In the genomic region with DNA sequence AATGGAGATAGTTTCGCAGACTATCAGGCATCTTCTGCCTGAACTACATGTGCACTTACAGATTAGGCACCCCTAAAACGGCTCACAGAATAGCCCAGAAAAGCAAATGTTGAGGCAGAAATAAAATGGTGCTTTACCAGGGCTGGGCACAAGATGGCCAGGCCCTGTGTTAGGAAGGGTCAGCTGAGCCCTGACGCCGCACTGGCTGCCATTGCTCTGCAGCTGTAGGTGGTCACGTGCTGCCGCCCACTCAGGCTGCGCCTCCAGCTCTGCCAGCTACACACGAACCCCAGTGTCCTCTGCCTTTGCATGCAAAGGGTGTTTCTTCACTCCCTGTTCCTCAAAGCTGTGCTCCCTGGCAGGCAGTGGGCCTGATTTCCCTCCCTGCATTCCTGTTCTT, we compare ENCODE assay signal across 11 mouse cellular contexts. TPM values are rescaled to one million over a fixed set of nuclear protein-coding genes. Genes with fewer than 3 reads are reported as not detected.
A peak's percentile ranks its signal among the peaks of the same experiment; 100 is the strongest.
DNase-seq lines count a peak whose midpoint lies in the region; ATAC-seq lines count a peak whose summit lies in the region.
"Had no signal": no experiment of that assay in that cellular context is flagged by ENCODE, and none has a peak within 500 bp of the region (broad histone marks: within the 10 kb centered on the region; RNA-seq: fewer than 3 reads in every experiment).

No protein-coding gene starts in this region.

- no peak overlapping the region for H3K9ac ChIP-seq in forebrain, embryonic 14.5 days (ENCODE audit: low read length)
- no peak overlapping the region for H3K9ac ChIP-seq in midbrain, embryonic 15.5 days
- H3K9ac ChIP-seq: embryonic facial prominence, embryonic 15.5 days; liver, embryonic 15.5 days had no signal

- no peaks in the 10 kb centered on the region; the same call in 1 of the 2 replicates for H3K4me1 ChIP-seq in forebrain, embryonic 14.5 days (ENCODE audit: control insufficient read depth, insufficient read depth, low read length)
- H3K4me1 ChIP-seq in midbrain, embryonic 15.5 days: peaks cover 27% of the 10 kb centered on the region
- H3K4me1 ChIP-seq: liver, embryonic 15.5 days had no signal

- 56% methylated on average over 8 of the region's 8 CpGs for WGBS in forebrain, embryonic 14.5 days
- 30% methylated on average over 8 of the region's 8 CpGs for WGBS in midbrain, embryonic 15.5 days

- no peak; the same call in 1 of the 2 replicates for ATAC-seq in forebrain, embryonic 14.5 days
- ATAC-seq in midbrain, embryonic 15.5 days (replicated peaks): peak; percentile 79

- H3K4me2 ChIP-seq in forebrain, embryonic 14.5 days (ENCODE audit: low read length): peak overlapping the region; percentile 74; the same call in 1 of the 2 replicates
- peak overlapping the region; percentile 72 for H3K4me2 ChIP-seq in midbrain, embryonic 15.5 days

- H3K27me3 ChIP-seq in forebrain, embryonic 14.5 days (replicated peaks; ENCODE audit: control insufficient read depth, insufficient read depth, low read length): peaks cover 21% of the 10 kb centered on the region
- H3K27me3 ChIP-seq in midbrain, embryonic 15.5 days (replicated peaks): no peaks in the 10 kb centered on the region

- H3K36me3 ChIP-seq in forebrain, embryonic 14.5 days (ENCODE audit: control insufficient read depth, insufficient read depth, low read length): no peaks in the 10 kb centered on the region
- no peaks in the 10 kb centered on the region for H3K36me3 ChIP-seq in midbrain, embryonic 15.5 days (replicated peaks)
- H3K36me3 ChIP-seq: embryonic facial prominence, embryonic 15.5 days; liver, embryonic 15.5 days had no signal

- 0 out of 2 replicates have a peak overlapping the region, but pooled peaks have one; percentile 93 for H3K27ac ChIP-seq in forebrain, embryonic 14.5 days (ENCODE audit: low read depth, low read length)
- H3K27ac ChIP-seq in midbrain, embryonic 15.5 days: peak overlapping the region; percentile 98
- H3K27ac ChIP-seq: embryonic facial prominence, embryonic 15.5 days; liver, embryonic 15.5 days had no signal

- peak overlapping the region; percentile 58; the same call in 1 of the 2 replicates for H3K4me3 ChIP-seq in forebrain, embryonic 14.5 days (ENCODE audit: low read depth, low read length)
- H3K4me3 ChIP-seq in midbrain, embryonic 15.5 days: peak overlapping the region; percentile 75
- H3K4me3 ChIP-seq: liver, embryonic 15.5 days had no signal

- DNase-seq in MN1 (ENCODE audit: low spot score): peak; percentile 65
- DNase-seq in forebrain, embryonic 14.5 days (ENCODE audit: low spot score): peak; percentile 25
- peak; percentile 44 to 54 for DNase-seq in layer of hippocampus, adult 8-10 months (ENCODE audit: low spot score in 2 of 2)
- no peak for DNase-seq in lung, postnatal 36 days
- DNase-seq in adrenal gland, adult 2 months: no peak
- DNase-seq in cerebellum, adult 9-10 months: no peak
- DNase-seq in lung, postnatal 14 days: no peak
- DNase-seq: adrenal gland, postnatal 10 days had no signal

- H3K9me3 ChIP-seq in forebrain, embryonic 14.5 days (replicated peaks; ENCODE audit: control insufficient read depth, low read length): no peaks in the 10 kb centered on the region
- no peaks in the 10 kb centered on the region for H3K9me3 ChIP-seq in midbrain, embryonic 15.5 days
- H3K9me3 ChIP-seq: embryonic facial prominence, embryonic 15.5 days; liver, embryonic 15.5 days had no signal

RNA-seq across cellular contexts. Expression of a gene that starts 0.9 kb away (rescaled TPM):
- polyA plus RNA-seq in forebrain, embryonic 14.5 days (2014; fragmentation: Nextera tagmentation; extraction: Ambion mirVana): 8.2 and 9.3 TPM in 2 replicates
- 10 to 100 TPM; 32.6 to 39.6 (median 34.8) TPM for total RNA-seq in layer of hippocampus, adult 8-10 months (2022)
- 16.2 and 16.9 TPM in 2 replicates for polyA plus RNA-seq in midbrain, embryonic 15.5 days (2015; fragmentation: Nextera tagmentation; extraction: Ambion mirVana)
- total RNA-seq in adrenal gland, adult 2 months (2021): not detected
- 0.01 TPM in 1 of 2 replicates, not detected in the other for polyA plus RNA-seq in adrenal gland, adult 2 months (2012; rRNA removed)
- polyA plus RNA-seq: liver, embryonic 15.5 days had no signal

Comparison
In these comparisons a context has a peak if more than half of its experiments do, and no peak if none do; other contexts are left out.
1. DNase-seq: peak in MN1 (single experiment), forebrain, embryonic 14.5 days (single experiment) and layer of hippocampus, adult 8-10 months (2 of 2); none in lung, postnatal 36 days (single experiment), adrenal gland, adult 2 months (single experiment), cerebellum, adult 9-10 months (single experiment) and lung, postnatal 14 days (single experiment).